Comparison of ENCODE assay signal across 8 mouse cellular contexts in the genomic region with DNA sequence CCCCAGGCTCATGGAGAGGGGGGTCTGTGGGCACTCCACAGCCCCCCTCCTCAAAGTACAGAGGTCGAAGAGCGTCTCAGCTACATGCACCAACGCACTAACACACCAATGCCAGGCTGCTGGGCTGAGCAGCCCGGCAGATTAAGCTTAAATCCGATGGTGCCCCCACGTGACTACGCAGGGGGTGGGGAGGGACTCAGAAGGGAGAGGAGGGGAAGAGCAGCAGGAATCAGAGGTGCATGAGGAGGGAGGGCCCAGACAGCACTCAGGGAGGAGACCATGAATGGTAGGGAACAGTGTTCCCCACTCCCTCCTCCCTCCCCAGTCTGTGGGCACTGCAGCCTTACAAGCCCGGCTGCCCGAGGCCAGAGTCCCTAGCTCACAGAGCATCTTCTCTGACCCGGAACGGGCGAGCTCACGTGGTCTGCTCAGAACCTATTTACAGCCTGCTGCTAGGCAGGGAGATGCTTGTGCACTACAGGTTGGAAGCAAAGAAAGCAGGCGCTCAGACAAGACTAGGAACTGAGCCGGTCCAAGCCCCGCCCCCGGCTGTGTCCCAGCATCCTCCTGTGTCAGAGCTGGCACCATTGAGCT. TPM values are rescaled to one million over a fixed set of nuclear protein-coding genes. Genes with fewer than 3 reads are reported as not detected.
DNase-seq lines count a peak whose midpoint lies in the region; ATAC-seq and TF ChIP-seq lines count a peak whose summit lies in the region.

No protein-coding gene starts in this region.

- no peaks in the 10 kb centered on the region for H3K9me3 ChIP-seq in CH12.LX (replicated peaks; ENCODE audit: low read length)
- no peaks in the 10 kb centered on the region for H3K9me3 ChIP-seq in midbrain, embryonic 11.5 days (ENCODE audit: control insufficient read depth, low read length)

- no peak overlapping the region for H3K9ac ChIP-seq in CH12.LX (ENCODE audit: insufficient read depth, low read depth)
- H3K9ac ChIP-seq in midbrain, embryonic 11.5 days (ENCODE audit: low read length): peak overlapping the region; percentile 47

- no peaks in the 10 kb centered on the region for H3K27me3 ChIP-seq in CH12.LX (replicated peaks)
- H3K27me3 ChIP-seq in midbrain, embryonic 11.5 days (ENCODE audit: control insufficient read depth, insufficient read depth, low read length): no peaks in the 10 kb centered on the region

- H3K4me3 ChIP-seq in CH12.LX (replicated peaks in 1 of 3; ENCODE audit: low read depth in 2 of 3, low read length in 2 of 3, poor library complexity in 1 of 3): no peak overlapping the region
- H3K4me3 ChIP-seq in midbrain, embryonic 11.5 days (ENCODE audit: low read depth, low read length): peak overlapping the region; percentile 5

- peak; percentile 83 for ATAC-seq in frontal cortex, adult (ENCODE audit: low TSS enrichment)
- ATAC-seq in midbrain, embryonic 11.5 days (ENCODE audit: low FRiP score): peak; percentile 57

- no peaks in the 10 kb centered on the region for H3K79me2 ChIP-seq in CH12.LX (replicated peaks; ENCODE audit: control insufficient read depth, extremely low read depth, insufficient read depth, poor library complexity, severe bottlenecking)

- dilution Hi-C loops in CH12.LX (cut with MboI; ENCODE audit: extremely low pct_ligation_motif_present, extremely low pct_unique_long_range_greater_than_20kb, low sequenced_read_pairs): no loop called here

- no peak overlapping the region for H3K4me2 ChIP-seq in CH12.LX (ENCODE audit: insufficient read depth, low read depth, poor library complexity, severe bottlenecking)
- H3K4me2 ChIP-seq in midbrain, embryonic 11.5 days: peak overlapping the region; percentile 38

- peak; percentile 41 for DNase-seq in CH12.LX (ENCODE audit: extremely low read depth)
- DNase-seq in cerebellum, adult 11-12 months: peak; percentile 86
- peak; percentile 93 to 98 for DNase-seq in kidney, postnatal 25 days
- peak; percentile 94 for DNase-seq in midbrain, embryonic 11.5 days (ENCODE audit: low spot score, missing footprints)
- DNase-seq in gastrocnemius, postnatal 36 days: no peak
- no peak for DNase-seq in lung, postnatal 36 days
- no peak for DNase-seq in spleen, postnatal 4 days (ENCODE audit: low spot score in 2 of 2)

- TF ChIP-seq EP300 in CH12.LX (IDR thresholded peaks at IDR 0.05; ENCODE audit: low read length): no peak

- WGBS in midbrain, embryonic 11.5 days: 4% methylated on average over 17 of the region's 17 CpGs

- H3K36me3 ChIP-seq in CH12.LX (replicated peaks in 1 of 2; ENCODE audit: control insufficient read depth in 1 of 2, insufficient read depth in 1 of 2, low read length in 1 of 2): peaks cover 0 to 47% of the 10 kb centered on the region in 2 experiments
- H3K36me3 ChIP-seq in midbrain, embryonic 11.5 days (ENCODE audit: control insufficient read depth, insufficient read depth, low read length): peaks cover 2% of the 10 kb centered on the region; the same call in 1 of the 2 replicates

- no peak for TF ChIP-seq CTCF in CH12.LX (conservative IDR thresholded peaks at IDR 0.05 in 1 of 2, IDR thresholded peaks at IDR 0.05 in 1 of 2; ENCODE audit: low read depth in 2 of 2, low read length in 2 of 2)

- intact Hi-C loops in gastrocnemius, postnatal 36 days (cut with DNase I): no loop called here

- in situ Hi-C loops in CH12.LX (cut with MboI; ENCODE audit: low pct_ligation_motif_present, low pct_unique_long_range_greater_than_20kb, low sequenced_read_pairs): no loop called here

- TF ChIP-seq RAD21 in CH12.LX (IDR thresholded peaks at IDR 0.05; ENCODE audit: low read depth, low read length): no peak

- peaks cover 4 to 21% of the 10 kb centered on the region in 2 experiments; a peak in 3 of 4 replicates for H3K4me1 ChIP-seq in CH12.LX (ENCODE audit: control insufficient read depth in 1 of 2, insufficient read depth in 2 of 2)
- H3K4me1 ChIP-seq in midbrain, embryonic 11.5 days (ENCODE audit: control insufficient read depth, insufficient read depth, low read length): peaks cover 47% of the 10 kb centered on the region

- no peak overlapping the region for H3K27ac ChIP-seq in CH12.LX (ENCODE audit: insufficient read depth, low read depth)
- H3K27ac ChIP-seq in midbrain, embryonic 11.5 days (ENCODE audit: low read depth, low read length): peak overlapping the region; percentile 75

- TF ChIP-seq POLR2A in CH12.LX (IDR thresholded peaks at IDR 0.05; ENCODE audit: low read depth, low read length): no peak

TF ChIP-seq in CH12.LX, 34 proteins besides CTCF, POLR2A, EP300 and RAD21:
- TF ChIP-seq HCFC1 (IDR thresholded peaks at IDR 0.05; ENCODE audit: low read depth, low read length): no peak
- no peak for TF ChIP-seq GABPA (IDR thresholded peaks at IDR 0.05; ENCODE audit: insufficient replicate concordance, low read depth, low read length)
- no peak for TF ChIP-seq CHD1 (IDR thresholded peaks at IDR 0.05; ENCODE audit: low read depth, low read length)
- no peak for TF ChIP-seq NRF1 (IDR thresholded peaks at IDR 0.05; ENCODE audit: low read depth, low read length)
- TF ChIP-seq NELFE (IDR thresholded peaks at IDR 0.05; ENCODE audit: low read depth, low read length): no peak
- no peak for TF ChIP-seq CHD2 (IDR thresholded peaks at IDR 0.05; ENCODE audit: low read length)
- no peak for TF ChIP-seq PAX5 (IDR thresholded peaks at IDR 0.05; ENCODE audit: low read length)
- TF ChIP-seq E2F4 (IDR thresholded peaks at IDR 0.05; ENCODE audit: insufficient replicate concordance, low read depth, low read length): no peak
- TF ChIP-seq MAX (IDR thresholded peaks at IDR 0.05; ENCODE audit: low read length): no peak
- TF ChIP-seq JUND (conservative IDR thresholded peaks at IDR 0.05; ENCODE audit: low read depth, low read length): no peak
- TF ChIP-seq TCF12 (IDR thresholded peaks at IDR 0.05; ENCODE audit: low read depth, low read length): no peak
- no peak for TF ChIP-seq MEF2A (IDR thresholded peaks at IDR 0.05; ENCODE audit: borderline replicate concordance, low read depth, low read length)
- TF ChIP-seq USF2 (conservative IDR thresholded peaks at IDR 0.05; ENCODE audit: low read depth, low read length): no peak
- no peak for TF ChIP-seq KAT2A (IDR thresholded peaks at IDR 0.05; ENCODE audit: insufficient replicate concordance, low read length)
- no peak for TF ChIP-seq TBP (conservative IDR thresholded peaks at IDR 0.05; ENCODE audit: low read depth, low read length)
- TF ChIP-seq UBTF (IDR thresholded peaks at IDR 0.05; ENCODE audit: low read depth, low read length): no peak
- TF ChIP-seq ELF1 (IDR thresholded peaks at IDR 0.05; ENCODE audit: low read depth, low read length): no peak

RNA-seq across cellular contexts. Expression of gene Crocc, which starts 6.7 kb away (rescaled TPM):
- total RNA-seq in CH12.LX (2012; rRNA removed) (5.9 and 8.3 TPM in 2 replicates), CH12.LX (2014; rRNA removed) (3.5 and 4.3 TPM in 2 replicates)
- 4.8 and 8.6 TPM in 2 replicates for polyA plus RNA-seq in CH12.LX (2012; ENCODE audit: insufficient read length, low read depth)
- 6.3 and 8.3 TPM in 2 replicates for polyA plus RNA-seq in midbrain, embryonic 11.5 days (2014; fragmentation: Nextera tagmentation; extraction: Ambion mirVana)
- 1 to 10 TPM; 1.7 to 2.0 TPM for total RNA-seq in gastrocnemius, postnatal 36 days (2021)

RNA-seq across cellular contexts. Expression of gene Necap2, which starts 24.5 kb away (rescaled TPM):
- total RNA-seq in CH12.LX (2012; rRNA removed) (32.6 and 38.9 TPM in 2 replicates), CH12.LX (2014; rRNA removed) (34.8 and 41.0 TPM in 2 replicates)
- polyA plus RNA-seq in CH12.LX (2012; ENCODE audit: insufficient read length, low read depth): 41.7 and 45.1 TPM in 2 replicates
- 40.0 and 43.5 TPM in 2 replicates for polyA plus RNA-seq in midbrain, embryonic 11.5 days (2014; fragmentation: Nextera tagmentation; extraction: Ambion mirVana)
- 10 to 100 TPM; 13.3 to 15.3 TPM for total RNA-seq in gastrocnemius, postnatal 36 days (2021)

RNA-seq across cellular contexts. Expression of gene Spata21, which starts 34.5 kb away (rescaled TPM):
- not detected in 2 replicates for total RNA-seq in CH12.LX (2012; rRNA removed)
- total RNA-seq in CH12.LX (2014; rRNA removed): not detected in 2 replicates
- not detected in 2 replicates for polyA plus RNA-seq in CH12.LX (2012; ENCODE audit: insufficient read length, low read depth)
- not detected in 2 replicates for polyA plus RNA-seq in midbrain, embryonic 11.5 days (2014; fragmentation: Nextera tagmentation; extraction: Ambion mirVana)
- not detected for total RNA-seq in gastrocnemius, postnatal 36 days (2021)

RNA-seq across cellular contexts. Expression of gene Mfap2, which starts 43.4 kb away (rescaled TPM):
- not detected in 2 replicates for total RNA-seq in CH12.LX (2012; rRNA removed)
- not detected in 2 replicates for total RNA-seq in CH12.LX (2014; rRNA removed)
- not detected in 2 replicates for polyA plus RNA-seq in CH12.LX (2012; ENCODE audit: insufficient read length, low read depth)
- polyA plus RNA-seq in midbrain, embryonic 11.5 days (2014; fragmentation: Nextera tagmentation; extraction: Ambion mirVana): 250 and 254 TPM in 2 replicates
- 1 to 10 TPM; 6.2 to 7.4 TPM for total RNA-seq in gastrocnemius, postnatal 36 days (2021)

Comparison
In these comparisons a context has a peak if more than half of its experiments do, and no peak if none do; other contexts are left out.
1. DNase-seq: peak in CH12.LX (single experiment), cerebellum, adult 11-12 months (single experiment), kidney, postnatal 25 days (2 of 2) and midbrain, embryonic 11.5 days (single experiment); none in gastrocnemius, postnatal 36 days (0 of 2), lung, postnatal 36 days (single experiment) and spleen, postnatal 4 days (0 of 2).